17 mouse cellular contexts compared by ENCODE assay signal in the genomic region with DNA sequence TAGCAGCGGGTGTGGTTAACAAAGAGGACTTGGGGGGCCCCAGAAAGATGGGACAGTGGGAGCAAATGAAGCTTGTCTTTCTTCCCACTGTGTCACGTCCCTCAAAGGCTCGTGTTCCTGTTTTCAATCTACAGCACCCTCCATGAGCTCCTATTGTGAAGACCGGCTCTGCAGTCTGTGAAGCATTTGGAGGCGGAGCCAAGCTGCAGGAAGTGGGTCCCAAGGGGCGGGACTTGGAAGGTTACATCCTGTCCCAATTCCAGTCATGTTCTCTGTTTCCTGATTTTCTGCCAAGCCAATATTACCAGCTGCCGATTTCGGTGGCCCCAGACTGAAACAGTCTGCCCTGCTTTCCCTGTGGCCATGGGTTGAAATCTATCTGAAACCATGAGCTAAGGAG. TPM values are rescaled to one million over a fixed set of nuclear protein-coding genes. Genes with fewer than 3 reads are reported as not detected.
DNase-seq lines count a peak whose midpoint lies in the region; ATAC-seq lines count a peak whose summit lies in the region.
"Had no signal": no experiment of that assay in that cellular context is flagged by ENCODE, and none has a peak within 500 bp of the region (broad histone marks: within the 10 kb centered on the region; RNA-seq: fewer than 3 reads in every experiment).

No protein-coding gene starts in this region.

- peak overlapping the region; percentile 31; the same call in 1 of the 2 replicates for H3K4me2 ChIP-seq in heart, embryonic 11.5 days
- H3K4me2 ChIP-seq: intestine, embryonic 15.5 days; kidney, embryonic 15.5 days had no signal

- DNase-seq in heart, postnatal 36 days, result no peak
- peak; percentile 31 for DNase-seq in lung, postnatal 10 days
- no peak for DNase-seq in lung, postnatal 25 days (ENCODE audit: low spot score)
- DNase-seq in R1 (ENCODE audit: low read depth, low spot score), result peak; percentile 85
- peak; percentile 29 for DNase-seq in embryonic facial prominence, embryonic 10.5 days (ENCODE audit: low spot score)
- DNase-seq in cerebellum, postnatal 25 days, result no peak
- DNase-seq: B cell, adult 2 months; cerebellum, adult 9-11 months; gastrocnemius, postnatal 10 days; heart, postnatal 4 days had no signal

- H3K4me3 ChIP-seq in heart, embryonic 11.5 days (ENCODE audit: low read depth, low read length), result no peak overlapping the region
- peak overlapping the region; percentile 14; the same call in 1 of the 2 replicates for H3K4me3 ChIP-seq in embryonic facial prominence, embryonic 10.5 days
- H3K4me3 ChIP-seq: erythroblast, embryonic 14.5 days; intestine, embryonic 15.5 days; kidney, embryonic 15.5 days had no signal

- WGBS in heart, embryonic 11.5 days (ENCODE audit: insufficient replicate concordance), result 56% methylated on average over 8 of the region's 8 CpGs
- 73% methylated on average over 8 of the region's 8 CpGs for WGBS in embryonic facial prominence, embryonic 10.5 days

- H3K4me1 ChIP-seq in heart, embryonic 11.5 days (ENCODE audit: control insufficient read depth, insufficient read depth, low read length), result 0 out of 2 replicates have a peak, but pooled peaks cover 5% of the 10 kb centered on the region
- H3K4me1 ChIP-seq in embryonic facial prominence, embryonic 10.5 days, result peaks cover 18% of the 10 kb centered on the region

- H3K36me3 ChIP-seq in heart, embryonic 11.5 days (ENCODE audit: control insufficient read depth, insufficient read depth, low read length), result no peaks in the 10 kb centered on the region
- no peaks in the 10 kb centered on the region for H3K36me3 ChIP-seq in embryonic facial prominence, embryonic 10.5 days (replicated peaks)
- H3K36me3 ChIP-seq: intestine, embryonic 15.5 days; kidney, embryonic 15.5 days had no signal

- no peaks in the 10 kb centered on the region for H3K9me3 ChIP-seq in heart, embryonic 11.5 days (replicated peaks; ENCODE audit: control insufficient read depth, low read length)
- no peaks in the 10 kb centered on the region for H3K9me3 ChIP-seq in embryonic facial prominence, embryonic 10.5 days
- H3K9me3 ChIP-seq: intestine, embryonic 15.5 days; kidney, embryonic 15.5 days had no signal

- H3K27me3 ChIP-seq in heart, embryonic 11.5 days (ENCODE audit: control insufficient read depth, insufficient read depth, low read length), result no peaks in the 10 kb centered on the region
- H3K27me3 ChIP-seq in embryonic facial prominence, embryonic 10.5 days (replicated peaks; ENCODE audit: low read depth, poor library complexity, severe bottlenecking), result no peaks in the 10 kb centered on the region; the same call in 1 of the 2 replicates
- H3K27me3 ChIP-seq: intestine, embryonic 15.5 days; kidney, embryonic 15.5 days; Patski had no signal

- ATAC-seq in heart, embryonic 11.5 days (replicated peaks; ENCODE audit: insufficient number of reproducible peaks, low FRiP score, low TSS enrichment), result no peak
- no peak for ATAC-seq in activated CD4-positive, CD25-positive, alpha-beta regulatory T cell, adult 4 months
- ATAC-seq: intestine, embryonic 15.5 days; lung, postnatal 0 days; Patski had no signal

- no peak overlapping the region for H3K27ac ChIP-seq in heart, embryonic 11.5 days (ENCODE audit: low read depth, low read length)
- no peak overlapping the region for H3K27ac ChIP-seq in embryonic facial prominence, embryonic 10.5 days (replicated peaks)
- H3K27ac ChIP-seq: intestine, embryonic 15.5 days; kidney, embryonic 15.5 days had no signal

- intact Hi-C loops in heart, postnatal 36 days (cut with DNase I), result no loop called here

- H3K9ac ChIP-seq in heart, embryonic 11.5 days (ENCODE audit: low read depth, low read length), result no peak overlapping the region
- H3K9ac ChIP-seq: intestine, embryonic 15.5 days; kidney, embryonic 15.5 days had no signal

RNA-seq across cellular contexts. Expression of a gene that starts 11.7 kb away (rescaled TPM):
- 1.7 and 1.8 TPM in 2 replicates for polyA plus RNA-seq in heart, embryonic 11.5 days (2014; fragmentation: Nextera tagmentation; extraction: Ambion mirVana)
- total RNA-seq in heart, postnatal 36 days (2021), result 10 to 100 TPM; 15.0 to 18.3 TPM
- 1.2 and 1.7 TPM in 2 replicates for polyA plus RNA-seq in embryonic facial prominence, embryonic 10.5 days (2016; fragmentation: Nextera tagmentation; extraction: Ambion mirVana)
- polyA plus RNA-seq in activated CD4-positive, CD25-positive, alpha-beta regulatory T cell, adult 4 months (2017; shearing (Covaris generic)), result not detected

RNA-seq across cellular contexts. Expression of a gene that starts 23.0 kb away (rescaled TPM):
- polyA plus RNA-seq in heart, embryonic 11.5 days (2014; fragmentation: Nextera tagmentation; extraction: Ambion mirVana), result 49.5 and 51.4 TPM in 2 replicates
- total RNA-seq in heart, postnatal 36 days (2021), result 100 to 1,000 TPM; 134 to 142 TPM
- 59.1 and 62.5 TPM in 2 replicates for polyA plus RNA-seq in embryonic facial prominence, embryonic 10.5 days (2016; fragmentation: Nextera tagmentation; extraction: Ambion mirVana)
- polyA plus RNA-seq in activated CD4-positive, CD25-positive, alpha-beta regulatory T cell, adult 4 months (2017; shearing (Covaris generic)), result 10 to 100 TPM; 17.1 to 26.8 TPM

Comparison
In these comparisons a context has a peak if more than half of its experiments do, and no peak if none do; other contexts are left out.
1. DNase-seq: peak in lung, postnatal 10 days (single experiment), R1 (single experiment) and embryonic facial prominence, embryonic 10.5 days (single experiment); none in heart, postnatal 36 days (0 of 2), lung, postnatal 25 days (single experiment) and cerebellum, postnatal 25 days (0 of 2).